Mouse (Mus musculus) T-cell, adult 2 months (primary cell): Measurements from ENCODE around the gene Ubtd1.

Source experiments
- DNase-seq: peaks from one replicate; pipeline ENCODE4 v3.0.0; 2022; ENCODE audit warnings: low spot score

The Ubtd1 gene

GRCm38 (mm10) chr19:41981595-41981927 is at the start of gene Ubtd1:
Gene Ubtd1 (plus strand): TSS chr19:41981763.
- DNase-seq: no peak

DNA sequence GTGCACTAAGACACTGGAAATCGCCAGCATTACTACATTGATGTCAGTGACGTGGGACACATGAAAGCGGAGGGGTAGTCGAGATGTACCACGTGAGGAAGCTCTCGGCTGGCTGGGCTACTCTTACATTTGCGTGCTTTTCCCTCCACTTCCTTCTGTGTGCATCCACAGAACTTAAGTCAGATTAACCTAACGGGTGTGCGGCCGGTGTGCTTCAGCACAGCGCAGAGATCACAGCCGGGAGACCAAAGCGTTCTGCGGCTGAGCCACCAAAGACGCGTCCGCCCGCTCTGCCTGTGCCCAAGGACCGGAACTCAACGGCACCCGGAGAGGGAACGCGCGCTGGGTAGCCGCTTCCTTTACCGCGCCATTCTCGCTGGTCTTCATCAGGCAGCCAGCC is 48.9 kb upstream of the Ubtd1 start:
- DNase-seq: peak; percentile 77

GRCm38 (mm10) chr19:41933179-41934086 is 48.1 kb upstream of the Ubtd1 start, which contains the start of the genes Exosc1 and Zdhhc16:
Gene Exosc1 (minus strand): TSS chr19:41933423.
Gene Zdhhc16 (plus strand): TSS chr19:41933480.
- DNase-seq: peak; percentile 98

GRCm38 (mm10) chr19:41934124-41934523 is 47.4 kb upstream of the Ubtd1 start:
- no peak for DNase-seq

DNA sequence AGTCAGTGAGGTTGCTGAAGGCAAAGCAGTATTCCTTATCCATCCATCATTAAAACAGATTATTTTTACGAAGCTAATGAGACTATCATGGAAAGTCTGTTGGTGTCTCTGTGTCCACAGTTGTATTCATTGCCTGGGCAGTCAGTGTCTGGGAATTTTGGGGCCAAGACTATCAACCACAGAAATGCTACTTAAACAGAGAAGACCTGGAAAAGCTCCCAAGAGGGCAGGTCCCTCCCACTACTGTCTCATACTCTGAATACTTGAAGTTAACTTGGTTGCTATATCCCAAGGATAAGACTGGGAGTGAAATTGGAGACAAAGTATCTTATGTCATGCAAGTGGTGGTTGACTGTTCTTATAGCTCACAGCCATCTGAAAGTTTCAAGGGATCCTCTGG is 45.6 kb upstream of the Ubtd1 start:
- DNase-seq: no peak

GRCm38 (mm10) chr19:41938539-41938938 is 43.0 kb upstream of the Ubtd1 start:
- DNase-seq: no peak

DNA sequence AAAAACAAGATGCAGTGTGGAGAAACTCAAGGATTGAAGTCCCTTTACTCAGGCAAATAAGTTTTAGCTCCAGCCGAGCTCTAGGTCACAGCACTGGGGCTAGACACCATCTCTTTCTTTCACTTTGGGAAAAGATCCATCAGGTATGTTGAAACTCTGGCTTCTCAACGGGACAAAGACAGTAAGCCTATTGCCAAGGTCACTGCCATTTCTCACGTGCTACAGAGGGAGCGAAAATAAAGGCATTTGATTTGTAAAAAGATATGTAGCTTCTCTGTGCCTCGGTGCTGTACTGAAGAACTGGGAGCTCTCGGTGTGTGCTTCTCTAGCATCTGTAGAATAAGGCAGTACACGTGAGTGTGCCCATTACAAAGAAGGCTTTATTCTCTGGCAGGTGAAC is 37.7 kb upstream of the Ubtd1 start:
- no peak for DNase-seq

DNA sequence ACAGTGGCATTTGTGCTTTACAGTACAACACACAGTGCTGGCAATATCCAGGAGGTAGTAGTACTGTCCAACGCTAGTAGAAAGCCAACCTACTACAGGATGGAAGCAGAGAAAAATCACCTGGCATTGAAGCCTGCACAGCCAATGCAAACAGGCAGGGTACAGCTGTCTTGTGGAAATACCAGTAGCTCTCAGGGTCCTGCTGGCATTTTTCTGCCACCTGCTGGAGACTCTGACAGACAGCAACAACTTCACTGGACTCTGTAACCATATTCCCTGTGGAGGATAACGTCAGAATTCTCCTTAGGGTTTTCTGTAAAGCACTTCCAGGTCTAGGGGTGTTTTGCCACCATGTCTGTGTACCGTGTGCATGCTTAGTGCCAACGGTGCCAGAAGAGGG is 29.3 kb upstream of the Ubtd1 start:
- no peak for DNase-seq

DNA sequence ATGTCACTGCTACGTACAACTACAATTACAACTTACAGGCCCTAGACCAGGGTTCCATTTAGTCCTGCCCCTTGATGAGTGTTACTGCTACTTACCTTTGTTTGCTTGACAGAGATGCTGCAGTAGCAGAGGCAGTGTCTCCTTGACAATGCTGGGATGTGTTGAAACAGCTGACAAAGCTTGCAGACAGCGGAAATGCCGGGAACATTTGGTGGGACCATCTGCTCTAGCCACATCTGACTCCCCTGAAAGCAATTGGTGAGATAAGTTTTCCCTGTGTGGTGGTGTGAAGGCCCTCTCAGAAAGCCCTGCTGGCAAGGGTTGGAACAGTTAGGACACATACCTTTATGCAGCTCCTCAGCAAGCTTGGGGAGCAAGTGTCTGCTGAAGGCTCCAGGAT is 28.0 kb upstream of the Ubtd1 start:
- no peak for DNase-seq

DNA sequence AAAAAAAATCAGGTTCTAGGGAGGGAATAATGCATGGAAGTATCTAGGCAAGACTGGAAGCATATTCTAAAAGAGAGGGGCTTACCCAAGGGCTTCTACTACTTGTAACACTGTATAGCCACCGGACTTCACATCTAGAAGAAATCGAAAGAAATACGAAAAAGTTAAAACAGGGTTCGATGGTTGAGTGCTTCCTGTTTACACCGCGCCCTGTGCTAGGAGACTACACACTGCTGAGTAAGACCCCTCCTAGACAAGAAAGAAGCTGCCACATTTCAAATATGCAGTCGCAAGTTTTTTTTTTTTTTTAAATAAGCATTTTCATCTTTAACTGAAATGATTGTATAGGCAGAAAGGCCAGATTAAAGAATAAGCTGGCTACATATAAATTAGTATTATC is 11.9 kb upstream of the Ubtd1 start:
- DNase-seq: peak; percentile 30

DNA sequence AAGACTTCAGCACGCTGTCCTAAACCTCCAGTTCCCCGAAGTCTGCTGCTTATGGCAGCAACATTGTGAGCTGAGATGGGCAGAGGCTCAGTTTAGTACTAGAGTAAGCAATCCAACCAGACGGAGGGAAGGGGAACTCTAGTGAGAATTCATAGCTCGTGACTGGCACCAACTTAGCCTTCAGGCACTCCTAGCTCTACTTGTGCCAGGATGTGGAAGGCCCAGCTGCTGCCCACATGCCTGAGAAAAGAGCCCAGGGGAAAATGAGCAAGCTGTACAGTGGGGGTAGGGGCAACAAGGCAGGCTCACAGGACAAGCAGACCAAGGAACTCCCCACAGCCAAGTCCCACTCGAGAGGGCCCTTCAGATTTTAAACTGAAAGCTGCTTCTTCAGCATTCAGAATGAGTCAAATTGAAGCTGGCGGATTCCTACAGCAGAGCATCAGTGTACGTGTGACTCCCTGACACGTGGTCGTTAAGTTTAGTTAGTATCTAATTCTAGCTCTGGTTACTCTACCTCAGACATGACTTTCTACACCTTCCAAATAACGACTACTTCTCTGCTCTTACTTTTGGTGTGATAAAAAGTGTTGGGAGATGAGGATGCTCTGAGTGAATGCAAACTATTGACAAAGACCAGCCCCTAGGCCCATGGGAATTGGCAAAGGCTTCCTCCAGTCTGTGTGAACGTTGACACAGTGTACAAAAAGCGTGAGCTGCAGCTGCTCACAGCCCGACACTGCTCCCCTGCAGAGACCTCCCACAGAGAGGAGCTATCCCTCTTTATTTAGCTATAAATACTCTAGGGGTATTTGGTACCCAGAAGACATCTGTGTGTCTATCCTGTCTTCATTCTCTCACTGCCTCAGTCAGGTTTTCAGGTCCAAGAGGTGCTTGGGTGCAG is 7.4 kb upstream of the Ubtd1 start:
- DNase-seq: no peak

- DNase-seq: peak; percentile 26
Observed at GRCm38 (mm10) chr19:41980422-41980818, 1.1 kb upstream of the Ubtd1 start.

GRCm38 (mm10) chr19:41980819-41981594 is 556 bp upstream of the Ubtd1 start, which contains the start of gene Mms19:
Gene Mms19 (minus strand): TSS chr19:41981157.
- peak; percentile 99 for DNase-seq

GRCm38 (mm10) chr19:41981931-41982790 is 598 bp downstream of the Ubtd1 start:
- DNase-seq: peak; percentile 32

DNA sequence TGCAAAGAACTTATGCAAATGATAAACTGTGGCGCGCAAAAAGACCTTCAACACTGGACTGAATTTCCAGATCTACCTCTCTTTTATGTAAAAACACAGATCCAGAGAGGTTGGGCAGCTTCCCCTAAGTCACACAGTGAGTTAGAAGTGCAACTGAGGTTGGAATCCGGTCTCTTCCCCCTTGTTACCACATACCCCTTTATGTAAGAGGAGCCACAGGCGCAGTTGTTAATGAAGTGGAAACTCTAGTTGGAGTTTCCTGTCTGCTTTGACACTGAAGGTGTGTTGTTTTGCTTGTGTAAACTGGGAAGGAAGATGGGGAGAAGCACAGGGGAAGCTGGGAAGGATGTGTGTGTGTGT is 1.2 kb downstream of the Ubtd1 start:
- DNase-seq: peak; percentile 13

DNA sequence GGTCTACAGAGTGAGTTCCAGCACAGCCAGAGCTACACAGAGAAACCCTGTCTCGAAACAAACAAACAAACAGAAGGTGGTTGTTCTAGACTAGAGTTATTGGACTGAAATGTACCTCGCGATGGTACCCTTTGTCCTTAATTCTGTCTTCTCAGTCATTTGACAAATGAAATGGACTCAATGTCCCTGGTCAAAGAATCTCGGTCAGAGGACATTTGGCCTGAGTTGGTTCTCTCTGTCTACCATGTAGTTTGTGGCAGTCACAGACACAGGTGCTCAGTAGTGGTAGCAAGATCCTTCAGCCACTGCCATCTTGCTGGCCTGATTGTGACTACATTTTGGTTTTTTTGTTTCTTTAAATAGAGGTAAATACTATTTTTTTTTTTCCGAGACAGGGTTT is 4.4 kb downstream of the Ubtd1 start:
- no peak for DNase-seq

GRCm38 (mm10) chr19:41987206-41987605 is 5.6 kb downstream of the Ubtd1 start:
- no peak for DNase-seq

GRCm38 (mm10) chr19:41989810-41990209 is 8.2 kb downstream of the Ubtd1 start:
- no peak for DNase-seq

- DNase-seq: no peak
Observed at GRCm38 (mm10) chr19:41991926-41992477, 10.4 kb downstream of the Ubtd1 start.

DNA sequence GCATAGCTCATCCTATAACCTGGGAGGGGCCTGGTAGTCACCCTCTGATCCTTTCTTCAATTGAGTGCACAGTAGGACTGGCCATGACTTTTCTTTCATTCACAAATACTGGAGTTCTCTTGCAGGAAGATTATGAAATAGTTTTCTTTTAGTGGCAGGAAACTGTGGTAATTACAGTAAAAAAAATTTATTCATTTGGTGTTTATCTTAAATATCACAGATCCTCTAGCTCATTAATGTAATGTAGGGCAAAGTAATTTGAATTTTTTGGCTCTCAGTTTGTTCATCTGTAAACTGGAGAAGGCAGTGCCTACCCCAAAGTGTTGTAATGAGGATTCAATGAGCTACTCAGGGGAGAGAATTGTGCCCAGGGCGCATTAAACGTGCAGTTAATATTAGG is 11.4 kb downstream of the Ubtd1 start:
- DNase-seq: no peak

DNA sequence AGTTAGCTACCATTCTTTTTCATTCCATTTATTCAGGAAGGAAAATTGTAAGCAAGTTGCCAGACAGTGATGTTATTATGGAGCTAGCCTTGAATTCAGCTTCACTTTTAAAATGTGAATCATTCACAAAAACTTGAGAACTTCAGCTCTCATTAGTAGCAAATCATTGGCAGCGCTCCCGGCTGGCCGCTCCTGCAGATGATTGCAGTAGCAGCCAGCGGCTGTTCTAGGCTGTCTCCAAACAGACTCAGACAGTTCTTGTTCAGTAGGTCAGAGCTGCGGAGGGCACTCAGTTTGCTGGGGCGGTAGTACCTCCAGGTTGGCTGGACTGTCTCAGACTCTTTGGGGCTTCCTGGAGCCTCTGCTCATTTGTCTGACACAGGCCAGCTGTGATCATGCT is 11.9 kb downstream of the Ubtd1 start:
- DNase-seq: no peak
